Mouse (Mus musculus) kidney, postnatal 10 days (tissue): Measurements from ENCODE around the gene Dhx40.
"Not testable (repeated sequence)": the region's sequence is repeated elsewhere in the genome, so short reads cannot be mapped to it uniquely, and the experiment has no call there.

Experiments used
- DNase-seq: peaks from one replicate; pipeline ENCODE4 v3.0.0; 2021; ENCODE audit warnings: mixed read lengths

The Dhx40 gene

DNA sequence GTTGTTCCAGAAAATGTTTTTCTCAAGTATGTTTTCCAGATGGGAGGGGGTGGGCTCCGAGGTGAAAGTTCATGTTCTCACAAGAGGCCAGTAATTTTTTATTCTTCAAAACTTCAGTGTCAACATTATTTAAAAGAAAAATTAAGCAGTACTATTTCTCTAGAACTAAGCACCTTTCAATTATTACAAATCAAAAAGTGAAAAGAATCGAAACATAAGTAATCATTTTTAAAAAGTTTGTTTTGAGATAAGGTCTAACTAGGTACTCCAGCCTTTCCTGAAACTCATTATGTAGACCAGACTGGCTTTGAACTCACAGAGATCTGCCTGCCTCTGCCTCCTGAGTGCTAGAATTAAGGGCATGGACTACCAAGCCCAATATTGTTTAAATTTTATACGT lies 8.7 kb upstream of the Dhx40 start:
- DNase-seq, result not testable (repeated sequence)

DNA sequence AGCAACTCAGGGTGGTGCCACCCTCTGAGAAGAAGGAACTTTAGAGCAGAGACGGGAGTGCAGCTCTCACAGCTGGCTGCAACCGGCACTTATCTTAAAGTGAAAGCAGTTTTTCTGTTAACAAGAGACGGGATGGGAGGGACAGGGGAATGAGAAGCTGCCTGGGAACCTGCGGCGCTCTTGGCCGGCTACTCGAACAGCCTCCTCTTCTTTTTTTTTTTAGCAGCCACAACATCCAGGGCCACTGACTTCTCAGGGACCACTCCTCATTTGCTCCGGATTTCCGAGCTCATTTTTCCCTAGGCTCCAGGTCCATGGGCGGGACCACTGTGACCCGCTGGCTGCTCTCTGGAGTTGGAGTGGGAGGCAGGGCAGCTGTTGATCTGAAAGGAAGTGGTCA lies 6.9 kb upstream of the Dhx40 start:
- DNase-seq, result not testable (repeated sequence)

DNA sequence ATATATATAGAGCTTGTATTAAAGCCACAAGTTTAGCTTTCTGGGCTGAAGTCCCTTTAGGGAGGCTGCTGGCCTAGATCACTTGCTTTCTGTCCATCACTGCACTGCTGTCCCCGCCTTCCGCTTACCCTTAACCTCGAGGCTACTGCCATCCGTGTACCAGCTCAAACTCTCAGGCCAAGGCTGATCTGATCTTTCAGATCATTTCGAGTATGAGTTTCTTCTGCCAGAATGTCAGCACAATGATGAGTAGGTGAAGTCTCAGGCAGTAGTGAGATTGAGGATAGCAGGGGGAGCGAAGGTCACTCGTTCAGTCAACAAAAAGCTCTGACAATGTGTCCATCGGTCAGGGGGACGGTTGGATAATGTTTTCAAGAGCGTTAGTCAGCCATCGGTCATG lies 5.7 kb upstream of the Dhx40 start:
- not testable (repeated sequence) for DNase-seq

DNA sequence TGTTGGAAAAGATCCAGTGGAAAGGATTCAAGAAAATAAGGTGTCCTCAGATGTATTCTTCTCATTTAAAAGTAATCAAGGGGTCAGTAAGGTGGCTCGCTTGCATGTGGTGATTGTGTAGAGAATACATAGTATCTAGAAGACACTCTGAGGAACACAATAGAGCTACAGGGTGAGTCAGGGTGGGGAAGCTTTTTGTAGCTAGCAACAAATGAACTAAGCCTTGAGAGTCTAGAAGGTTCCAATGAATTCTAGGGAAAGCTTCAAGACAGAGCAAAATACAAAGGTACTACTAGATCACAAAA lies 3.7 kb upstream of the Dhx40 start:
- DNase-seq, result no peak

DNA sequence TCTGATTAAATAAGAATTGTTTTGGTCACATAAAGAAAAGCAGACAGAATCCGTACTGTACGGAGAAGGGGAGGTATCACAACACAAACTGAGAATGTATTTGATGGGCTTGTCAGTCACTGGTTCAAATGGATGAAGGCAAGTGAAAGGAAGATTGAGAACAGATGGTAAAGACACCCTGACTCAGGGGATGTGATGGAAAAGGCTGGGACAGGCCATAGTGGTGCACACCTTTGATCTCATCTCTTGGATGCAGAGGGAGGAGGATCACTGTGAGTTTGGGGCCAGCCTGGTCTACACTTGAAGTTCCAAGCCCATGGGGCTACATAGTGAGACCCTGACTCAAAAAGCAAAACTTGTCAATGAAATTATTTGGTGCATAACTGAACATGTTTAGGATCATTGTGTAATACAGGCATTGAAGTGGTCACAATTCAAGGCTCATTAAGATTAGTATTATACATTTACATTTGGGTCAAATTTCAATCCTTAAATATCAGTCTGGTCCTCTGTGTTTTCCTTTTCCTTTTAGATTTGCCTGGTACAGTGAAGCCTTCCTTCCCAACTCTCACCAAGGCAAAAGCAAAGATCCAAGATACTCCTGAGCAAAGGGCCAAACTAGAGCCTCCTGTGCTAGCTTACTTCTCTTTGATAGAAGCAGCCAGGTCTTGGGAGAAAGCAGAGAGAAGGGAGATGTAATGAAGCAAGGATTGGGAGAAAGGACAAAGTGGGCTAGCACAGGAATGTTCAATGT lies 3.2 kb upstream of the Dhx40 start:
- no peak for DNase-seq

DNA sequence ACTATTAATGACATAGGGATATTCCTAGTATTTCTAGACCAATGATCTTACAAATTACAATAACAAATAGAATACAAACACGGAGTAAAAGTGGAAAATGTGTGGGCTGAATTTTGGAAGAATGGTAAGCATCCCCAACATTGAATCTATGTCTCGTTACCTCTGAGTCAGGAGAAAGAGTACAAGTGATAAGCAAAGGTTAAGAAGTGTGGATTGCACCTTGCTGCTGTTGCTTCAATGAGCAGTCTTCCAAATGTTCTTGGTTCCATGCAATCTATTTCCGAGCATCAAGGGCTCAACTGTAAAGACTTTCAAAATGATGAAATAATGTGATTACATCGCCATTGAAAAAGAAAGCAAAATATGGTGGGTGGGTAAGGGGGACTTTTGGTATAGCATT lies 2.3 kb upstream of the Dhx40 start:
- DNase-seq, result no peak

DNA sequence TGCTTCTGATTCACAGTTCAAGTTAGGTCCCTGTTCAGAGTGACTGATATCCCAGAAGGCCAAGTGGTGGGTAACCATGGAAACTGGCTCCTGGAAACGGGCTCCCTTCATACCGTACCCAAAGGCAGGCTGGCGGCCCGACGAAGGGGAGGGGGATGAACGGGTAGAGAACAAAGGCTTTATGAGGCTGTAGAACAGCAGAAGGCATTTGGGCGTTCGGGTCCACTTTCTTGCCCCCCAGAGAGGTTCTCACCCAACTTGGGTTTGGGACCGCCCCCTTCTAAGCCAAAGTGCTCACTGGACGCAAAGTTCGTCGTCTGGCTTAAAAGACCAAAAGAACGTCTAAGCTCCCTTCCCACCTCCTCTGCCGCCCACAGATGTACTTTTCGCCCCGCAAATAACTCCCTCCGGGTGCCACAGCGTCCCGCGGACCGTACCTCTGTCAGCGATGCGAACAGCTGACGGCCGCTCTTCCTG lies 507 bp downstream of the Dhx40 start:
- peak; percentile 59 for DNase-seq

DNA sequence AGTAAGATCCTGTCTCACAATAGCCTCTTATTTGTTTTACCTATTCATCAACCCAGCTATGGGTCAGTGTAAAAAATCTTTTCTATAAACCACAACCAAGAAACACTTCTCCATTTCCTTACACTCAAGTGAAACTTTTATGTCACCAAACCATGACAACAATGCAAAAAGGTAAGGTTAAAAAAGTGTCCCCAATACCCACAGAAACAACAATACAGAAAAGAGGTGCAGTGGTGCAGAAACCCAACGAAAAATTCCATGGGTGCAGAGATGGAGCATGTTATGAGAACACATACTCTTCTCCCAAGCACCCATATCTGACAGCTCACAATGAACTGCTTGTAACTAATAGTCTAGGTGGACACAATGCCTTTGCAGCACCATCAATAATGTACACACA lies 13.4 kb downstream of the Dhx40 start:
- DNase-seq, result no peak

DNA sequence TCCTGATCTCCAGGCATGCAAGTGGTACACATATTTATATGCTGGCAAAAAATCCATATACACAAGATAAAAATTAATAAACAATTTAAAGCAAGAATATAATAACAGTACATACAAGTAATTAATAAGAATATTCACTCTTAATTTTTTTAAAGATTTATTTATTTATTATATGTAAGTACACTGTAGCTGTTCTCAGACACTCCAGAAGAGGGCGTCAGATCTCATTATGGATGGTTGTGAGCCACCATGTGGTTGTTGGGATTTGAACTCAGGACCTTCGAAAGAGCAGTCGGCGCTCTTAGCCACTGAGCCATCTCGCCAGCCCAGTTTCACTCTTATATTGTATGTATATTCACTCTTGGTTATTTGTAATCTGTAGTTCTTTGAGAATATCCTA lies 20.1 kb downstream of the Dhx40 start:
- not testable (repeated sequence) for DNase-seq

DNA sequence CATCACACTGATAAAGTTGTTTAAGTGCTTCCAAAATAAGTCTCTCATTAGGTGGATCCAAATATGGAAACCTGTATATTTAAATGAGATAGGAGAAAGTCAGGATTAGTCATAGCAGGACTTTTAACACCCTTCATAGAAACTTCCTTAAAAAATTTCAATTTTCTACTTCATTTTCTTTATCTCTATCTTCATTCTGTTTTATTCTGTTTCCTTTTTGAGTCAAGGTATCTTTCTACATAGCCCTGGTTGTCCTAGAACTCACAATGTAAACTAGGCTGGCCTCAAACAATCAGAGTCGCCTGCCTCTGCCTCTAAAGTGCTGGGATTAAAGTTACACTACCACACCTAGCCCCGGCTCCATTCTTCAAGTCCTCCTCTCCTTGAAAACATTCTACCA lies 21.8 kb downstream of the Dhx40 start:
- DNase-seq, result no peak

DNA sequence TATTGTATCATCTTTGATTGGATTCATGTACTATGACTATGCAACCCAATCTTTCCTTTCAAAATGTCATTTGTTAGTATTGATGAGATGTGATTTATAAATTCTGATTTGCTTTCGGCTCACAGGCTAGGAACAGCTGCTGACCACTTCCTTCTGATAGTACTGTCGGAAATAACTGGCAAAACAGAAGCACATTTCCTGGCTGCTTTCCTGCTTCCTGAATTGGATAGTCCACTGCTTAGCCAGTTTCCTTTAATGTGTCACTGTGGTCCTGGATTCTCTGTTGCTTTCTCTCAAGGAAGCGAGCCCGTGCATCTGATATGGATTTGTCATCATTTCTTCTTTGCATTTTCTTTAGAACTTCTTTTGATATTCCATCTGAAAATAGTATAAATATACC lies 37.7 kb downstream of the Dhx40 start:
- DNase-seq, result peak; percentile 34

DNA sequence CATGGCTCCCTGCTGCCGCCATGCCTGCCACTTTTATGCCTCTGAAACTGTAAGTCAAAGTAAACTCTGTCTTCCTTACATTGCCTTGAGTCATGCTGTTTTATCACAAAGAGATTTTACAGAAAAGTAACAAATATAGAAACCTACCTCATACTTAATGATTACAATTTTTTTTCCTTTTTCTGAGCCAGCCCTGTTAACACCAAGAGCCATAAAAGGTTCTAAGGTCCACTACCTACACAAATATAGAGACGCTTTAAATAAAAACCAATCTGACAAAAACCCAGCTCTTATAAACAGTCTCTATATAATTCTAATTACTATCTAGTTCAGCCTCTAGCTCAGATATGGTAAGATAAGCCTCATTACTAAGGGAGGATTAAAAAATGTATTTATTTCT lies 43.0 kb downstream of the Dhx40 start:
- DNase-seq, result no peak

DNA sequence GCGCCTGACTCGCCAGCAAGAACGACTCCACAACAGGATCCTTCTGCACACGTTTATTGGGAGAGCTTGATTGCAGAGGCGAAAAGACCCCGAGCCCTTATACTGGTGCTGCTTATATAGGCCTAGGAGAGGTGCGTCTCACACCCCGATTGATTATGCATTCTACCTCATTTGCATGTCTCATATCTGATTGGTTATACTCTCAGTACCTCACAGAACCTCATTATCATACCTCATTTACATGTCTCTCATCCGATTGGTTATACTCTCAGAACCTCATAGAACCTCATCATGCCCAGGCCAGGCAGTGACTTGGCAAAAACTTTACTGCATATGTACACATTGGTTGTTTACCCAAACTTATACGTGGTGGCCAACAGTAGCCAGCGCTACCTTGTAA lies 44.4 kb downstream of the Dhx40 start:
- DNase-seq, result not testable (repeated sequence)

DNA sequence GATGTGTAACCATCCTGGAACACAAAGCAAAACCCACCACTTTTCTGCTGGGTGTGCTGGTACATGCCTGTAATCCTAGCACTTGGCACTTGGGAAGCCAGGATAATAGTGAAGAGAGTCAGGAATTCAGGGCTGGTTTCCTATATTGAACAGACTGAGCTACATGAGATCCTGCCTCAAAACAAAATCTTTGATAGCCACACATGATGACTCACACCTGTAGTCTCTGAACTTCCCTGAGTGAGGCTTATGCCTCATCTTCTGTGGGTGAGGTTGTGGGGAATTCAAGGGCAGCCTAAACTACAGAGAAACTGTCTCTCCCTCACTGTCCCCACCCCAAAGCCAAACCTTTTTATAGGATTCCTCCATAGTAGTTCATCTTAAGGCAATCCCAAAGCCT lies 47.2 kb downstream of the Dhx40 start:
- DNase-seq, result no peak

DNA sequence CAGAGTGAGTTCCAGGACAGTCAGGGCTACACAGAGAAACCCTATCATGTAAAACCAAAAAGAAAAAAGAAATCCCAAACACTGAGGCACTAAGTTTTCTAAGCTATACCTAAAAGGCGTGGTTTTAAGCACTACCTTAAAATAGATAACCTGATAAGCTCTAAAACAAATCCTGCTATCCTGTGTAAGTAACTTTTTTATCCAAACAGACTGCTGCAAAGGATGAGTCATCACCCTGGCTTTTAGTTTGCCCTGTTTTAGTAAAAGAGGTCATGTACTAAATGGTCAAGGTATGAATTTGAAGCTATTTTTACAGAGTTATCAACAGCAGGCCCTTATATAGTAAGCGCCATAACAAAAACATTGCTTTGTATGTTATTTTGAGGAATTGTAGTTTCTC lies 47.7 kb downstream of the Dhx40 start:
- DNase-seq, result no peak

DNA sequence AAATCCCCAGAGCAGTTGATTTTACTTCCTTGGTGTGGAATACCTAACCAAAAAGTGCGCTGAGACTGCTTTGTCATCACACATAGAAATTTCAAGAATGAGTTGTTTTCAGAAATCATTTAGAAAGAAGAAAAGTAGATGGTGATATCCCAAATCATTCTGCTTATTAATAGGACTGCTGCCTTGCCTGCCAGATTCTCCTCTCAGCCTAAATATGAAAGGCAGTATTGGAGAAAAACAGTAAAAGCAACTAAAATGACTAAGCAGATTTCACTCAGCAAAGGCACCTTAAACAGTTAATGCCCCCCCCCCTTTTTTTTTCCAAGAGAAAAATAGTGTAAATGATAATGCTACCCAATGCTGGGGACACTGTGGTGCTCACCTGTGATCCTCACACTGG lies 48.3 kb downstream of the Dhx40 start:
- DNase-seq, result no peak

DNA sequence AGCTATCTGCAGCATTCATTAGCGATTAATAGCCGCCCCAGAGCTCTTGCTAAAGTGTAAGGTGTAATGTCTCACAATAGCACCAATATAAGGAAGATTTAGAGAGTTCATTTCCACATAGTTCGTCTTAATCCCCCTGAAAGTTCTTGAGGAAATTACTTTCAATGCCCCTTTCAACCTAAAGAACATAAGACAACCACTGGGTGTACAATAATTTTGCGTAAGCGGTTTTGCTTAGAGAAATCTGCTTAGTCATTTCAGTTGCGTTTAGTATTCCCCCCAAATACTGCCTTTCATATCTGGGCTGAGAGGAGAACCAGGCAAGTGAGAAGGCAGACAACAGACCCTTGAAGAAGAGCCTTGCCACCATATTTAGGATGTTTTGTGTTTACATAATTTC lies 49.0 kb downstream of the Dhx40 start:
- DNase-seq, result no peak

DNA sequence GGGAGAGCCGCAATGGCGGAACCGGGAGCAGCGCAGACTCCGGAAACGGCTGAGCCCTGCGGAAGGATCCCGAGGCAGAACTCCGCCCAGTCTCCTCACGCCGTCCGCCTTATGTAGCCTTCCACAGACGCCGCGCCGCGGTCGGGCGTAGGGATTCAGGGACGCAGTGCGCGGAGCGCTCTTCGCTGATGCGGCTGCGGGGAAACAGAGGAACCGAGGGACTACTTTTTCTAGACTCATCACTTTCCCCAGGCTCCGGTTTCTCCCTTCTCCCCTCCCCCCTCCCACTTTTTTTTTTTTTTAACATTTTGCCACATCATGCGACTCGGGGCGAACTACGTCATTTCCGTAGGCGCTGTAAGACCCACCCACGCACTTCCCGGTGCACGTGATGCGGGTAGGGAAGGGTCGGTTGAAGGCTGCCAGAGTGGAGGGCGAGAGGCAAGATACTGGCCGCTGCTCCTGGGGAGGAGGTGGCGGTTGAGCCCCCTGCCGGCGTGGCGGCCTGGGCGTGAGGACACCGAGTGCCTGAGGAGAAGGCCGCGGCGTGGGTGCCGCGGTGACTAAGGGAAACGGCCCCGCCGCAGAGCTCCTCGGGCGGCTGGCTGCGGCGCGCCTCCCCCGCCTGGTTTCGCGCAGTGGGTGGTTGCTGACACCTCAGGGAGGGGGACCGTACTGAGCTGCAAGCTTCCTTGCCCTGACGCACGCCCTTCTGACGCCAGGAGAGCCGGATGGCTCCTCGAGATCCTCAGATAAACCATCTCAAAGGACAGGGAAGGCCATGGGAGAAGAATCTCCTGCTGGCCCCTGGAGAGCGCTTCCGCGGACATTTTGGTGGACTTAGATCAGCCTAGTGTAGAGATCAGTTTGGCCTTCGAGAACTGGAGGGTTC lies 49.8 kb downstream of the Dhx40 start, which contains the start of gene Cltc:
TSS of gene Cltc (minus strand) at position 86 of the 892 bp plus-strand sequence.
- DNase-seq, result peak; percentile 97

DNA sequence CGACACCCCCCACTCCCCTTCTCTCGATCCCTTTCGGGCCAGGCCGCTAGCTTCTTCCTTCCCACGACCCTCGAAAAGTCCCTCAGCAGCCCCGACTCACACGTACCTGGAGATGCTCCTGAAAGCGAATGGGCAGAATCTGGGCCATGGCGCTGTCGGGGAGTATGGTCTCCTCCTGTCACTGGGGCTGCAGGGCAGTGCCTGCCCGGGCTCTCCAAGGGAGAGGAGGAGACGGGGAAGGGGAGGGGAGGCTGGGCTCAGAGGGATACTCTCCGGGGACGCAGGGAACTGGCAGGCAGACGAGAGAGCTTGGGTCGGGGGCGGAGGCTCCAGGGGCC lies 50.4 kb downstream of the Dhx40 start:
- DNase-seq, result no peak

DNA sequence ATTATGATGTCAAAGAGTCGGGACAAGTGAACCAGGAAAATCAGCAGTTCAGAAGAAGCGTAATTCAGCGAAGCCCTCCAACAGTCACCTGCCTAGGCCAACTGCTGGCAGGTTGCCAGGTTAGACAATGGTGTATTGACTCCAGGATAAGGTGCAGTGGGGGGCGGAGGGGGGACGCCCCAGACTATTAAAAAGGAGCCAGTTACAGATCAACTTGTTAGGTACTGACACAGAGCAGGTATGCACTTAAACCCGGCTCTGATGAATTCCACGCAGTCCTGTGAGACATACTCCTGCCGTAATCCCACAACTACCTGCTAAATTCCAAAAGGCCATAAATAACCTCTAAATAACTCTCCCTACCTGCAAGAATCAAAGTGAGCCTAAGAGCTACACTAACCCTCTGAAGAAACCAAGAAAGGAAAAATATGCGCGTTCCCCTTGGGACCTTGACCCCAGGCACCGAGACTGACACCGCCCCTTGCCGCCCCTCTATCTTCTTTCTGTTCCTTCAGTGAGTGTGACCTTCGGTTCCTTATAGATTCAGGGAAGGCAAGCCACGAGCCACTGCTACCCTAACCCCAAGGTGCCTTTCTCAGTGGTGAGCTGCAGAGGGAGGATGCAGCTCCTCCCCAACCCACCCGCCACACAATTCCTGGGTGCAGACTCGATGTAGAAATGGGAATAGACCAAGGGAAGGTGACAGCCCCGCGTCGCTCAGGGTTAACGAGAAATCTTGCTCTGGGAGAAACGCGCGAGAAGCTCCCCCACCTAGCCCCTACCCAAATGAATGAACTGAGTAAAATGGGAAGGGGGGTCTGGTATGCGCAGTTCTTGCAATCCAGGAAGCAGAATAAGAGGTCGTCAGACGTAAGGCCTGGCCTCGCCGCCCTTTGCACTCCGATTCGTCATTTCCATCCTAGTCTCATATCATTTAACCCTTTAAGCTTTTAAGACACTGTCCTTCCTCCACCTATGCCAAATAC lies 51.1 kb downstream of the Dhx40 start:
- DNase-seq, result peak; percentile 80

DNA sequence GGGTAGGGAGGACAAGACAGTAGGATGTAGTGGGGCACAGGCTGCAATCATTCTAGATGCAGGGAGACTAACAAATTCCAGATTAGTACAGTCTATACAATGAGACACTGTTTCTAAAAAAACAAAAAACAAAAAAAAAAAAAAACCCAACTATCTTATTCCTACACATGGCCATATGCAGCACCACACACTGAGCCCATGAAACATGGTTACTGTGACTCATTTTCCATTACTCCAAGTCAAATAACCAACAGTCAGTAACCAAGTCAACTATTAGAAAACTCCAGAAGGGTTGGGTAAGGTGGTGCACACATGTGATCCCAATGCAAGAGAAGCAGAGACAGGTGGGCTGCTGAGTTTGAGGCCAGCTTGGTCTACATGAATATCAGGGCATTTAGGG lies 55.1 kb downstream of the Dhx40 start:
- DNase-seq, result no peak

DNA sequence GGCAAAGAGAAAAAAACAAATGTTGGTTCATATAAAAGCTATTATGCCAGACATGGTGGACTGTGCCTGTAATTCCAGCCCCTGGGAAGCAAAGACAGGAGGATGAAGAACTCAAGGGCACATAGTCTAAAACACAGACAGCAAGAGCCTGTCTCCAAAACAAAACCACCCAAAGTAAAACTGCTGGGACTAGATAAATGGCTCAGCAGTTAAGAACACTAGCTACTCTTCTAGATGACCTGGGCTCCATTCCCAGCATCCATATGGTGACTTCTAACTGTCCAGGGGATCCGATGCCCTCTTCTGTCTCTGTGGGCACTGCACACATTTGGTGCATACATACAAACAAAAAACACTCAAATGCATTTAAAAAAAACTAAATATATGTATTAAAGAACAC lies 56.5 kb downstream of the Dhx40 start:
- DNase-seq, result no peak

DNA sequence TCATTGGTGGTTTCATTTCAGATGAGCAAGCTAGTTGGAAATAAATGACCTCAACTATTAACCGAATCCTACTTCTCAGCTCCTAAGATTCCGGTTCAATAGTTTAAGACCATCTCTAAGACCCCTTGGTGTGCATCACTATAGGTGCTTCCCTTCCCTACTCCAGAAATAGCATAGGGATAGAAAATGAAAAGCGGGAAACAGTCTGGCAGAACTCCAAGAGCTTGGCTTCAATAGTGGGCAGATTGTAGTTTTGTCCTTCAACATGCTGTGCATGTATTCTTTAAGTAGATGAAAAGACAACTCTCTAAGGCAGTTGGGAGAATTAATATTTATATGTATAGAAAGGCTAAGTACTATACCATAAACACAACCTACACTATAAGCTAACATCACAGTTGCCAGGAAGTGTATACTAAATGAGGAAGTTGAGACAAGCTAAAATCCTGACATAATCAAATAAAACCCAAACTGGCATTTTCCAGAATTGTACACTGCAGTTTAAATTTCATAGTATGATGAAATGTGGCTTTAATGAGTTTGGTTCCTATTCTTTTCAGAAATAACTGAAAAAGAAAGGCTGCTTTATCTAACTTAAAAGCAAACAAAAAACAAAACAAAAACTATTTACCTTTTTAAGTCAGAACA lies 57.6 kb downstream of the Dhx40 start:
- DNase-seq, result no peak
